Mouse (Mus musculus) bone marrow, adult 2 months (tissue): ENCODE data around the gene Tbl3.
"Not testable (repeated sequence)": the region's sequence is repeated elsewhere in the genome, so short reads cannot be mapped to it uniquely, and the experiment has no call there.

Experiments used
- CTCF ChIP-seq: fragments of 200-500 bp; IDR thresholded peaks from 2 replicates; pipeline ENCODE4 v1.5.1; 2011; ENCODE audit warnings: low read length, control low read depth; ENCODE audit not compliant: control insufficient read depth, insufficient read depth
- POLR2A ChIP-seq: fragments of 200-500 bp; IDR thresholded peaks from 2 replicates; pipeline ENCODE4 v1.6.1; 2011; ENCODE audit warnings: low read depth, mild to moderate bottlenecking, control low read depth, low read length, borderline replicate concordance; ENCODE audit not compliant: control insufficient read depth

DNA sequence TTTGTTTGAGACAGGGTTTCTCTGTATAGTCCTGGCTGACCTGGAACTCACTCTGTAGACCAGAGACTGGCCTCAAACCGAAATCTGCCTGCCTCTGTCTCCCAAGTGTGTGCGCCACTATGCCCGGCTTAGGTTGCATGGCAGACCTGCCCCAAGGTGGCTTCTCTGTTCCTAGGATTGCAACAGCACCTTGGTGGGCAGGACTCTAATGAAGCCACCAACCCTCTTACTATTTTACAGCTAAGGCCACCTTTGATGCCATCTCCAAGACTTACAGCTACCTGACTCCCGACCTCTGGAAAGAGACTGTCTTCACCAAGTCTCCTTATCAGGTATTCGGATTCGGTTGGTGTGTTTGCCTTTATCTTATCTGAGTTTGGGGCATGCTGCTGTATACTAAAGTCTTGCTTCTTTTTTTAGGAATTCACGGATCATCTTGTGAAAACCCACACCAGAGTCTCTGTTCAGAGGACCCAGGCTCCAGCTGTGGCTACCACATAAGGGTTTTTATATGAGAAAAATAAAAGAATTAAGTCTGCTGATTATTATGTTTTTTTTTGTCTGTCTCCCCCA lies 14.0 kb upstream of the Tbl3 start:
- TF ChIP-seq POLR2A, CTCF: not testable (repeated sequence)
